Mouse (Mus musculus) liver, adult 2 months (tissue): ENCODE results near the gene Trappc2l.

Experiments
- CTCF ChIP-seq: fragments of 200-500 bp; IDR thresholded peaks from 2 replicates; pipeline ENCODE4 v1.5.1; 2011; ENCODE audit warnings: low read depth, low read length, control low read depth
- POLR2A ChIP-seq: fragments of 200-500 bp; IDR thresholded peaks from 2 replicates; pipeline ENCODE4 v1.6.1; 2011; ENCODE audit warnings: low read length, control low read depth; ENCODE audit not compliant: insufficient read depth; ENCODE audit errors: extremely low read depth

DNA sequence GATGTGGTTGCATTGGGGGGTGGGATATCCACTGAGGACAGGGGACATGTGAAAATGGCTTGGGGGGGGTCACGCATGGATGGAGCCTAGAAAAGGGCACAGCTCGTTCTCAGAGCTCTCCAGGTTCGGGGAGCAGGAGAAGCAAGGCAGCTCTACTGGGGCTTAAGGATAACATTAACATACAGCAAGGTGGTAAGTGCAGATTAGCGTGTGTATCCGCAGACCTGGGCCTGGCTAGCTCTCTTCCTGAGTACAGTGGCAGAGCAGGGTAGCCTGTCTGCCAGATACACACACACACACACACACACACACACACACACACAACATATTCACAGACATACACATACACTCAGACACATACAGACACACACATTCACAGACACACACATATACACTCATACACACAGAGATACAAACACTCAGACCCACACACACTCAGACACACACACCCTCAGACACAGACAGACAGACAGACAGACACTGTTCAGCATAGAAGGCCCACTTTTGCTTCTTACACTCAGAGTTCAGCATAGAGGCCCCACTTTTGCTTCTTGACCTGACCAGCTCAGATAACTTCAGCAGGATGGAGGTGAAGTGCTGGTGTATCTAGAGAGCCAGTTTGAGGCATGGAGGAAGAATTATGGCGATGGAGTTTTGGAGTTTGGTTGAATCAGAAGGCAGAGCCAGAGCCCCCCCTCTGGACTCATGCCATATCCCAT lies 7.4 kb downstream of the Trappc2l start:
- no peak for TF ChIP-seq POLR2A
- no peak for TF ChIP-seq CTCF
